Mouse (Mus musculus): ENCODE measurements around the gene Slco2a1. TPM values are rescaled to one million over a fixed set of nuclear protein-coding genes. Genes with fewer than 3 reads are reported as not detected.

Gene Slco2a1
- polyA plus RNA-seq, 1 experiment = 2.4 TPM

- Histone ChIP-seq H3K27ac (ENCODE audit: control insufficient read depth, insufficient read depth, low read depth, low read length) (no peak overlapping the region), H3K4me1 (ENCODE audit: control insufficient read depth, insufficient read depth, low read length) (no peaks in the 10 kb centered on the region)
Observed at GRCm38 (mm10) chr9:103118651-103119275, 130.3 kb downstream of the Slco2a1 start.

GRCm38 (mm10) chr9:103119781-103120180, 131.3 kb downstream of the Slco2a1 start:
- H3K4me1 ChIP-seq (ENCODE audit: control insufficient read depth, insufficient read depth, low read length) = no peaks in the 10 kb centered on the region
- no peaks in the 10 kb centered on the region for H3K36me3 ChIP-seq (ENCODE audit: control insufficient read depth, insufficient read depth, low read length)
- no peak overlapping the region for H3K4me3 ChIP-seq (ENCODE audit: control insufficient read depth, low read depth, low read length)
- no peaks in the 10 kb centered on the region for H3K27me3 ChIP-seq (ENCODE audit: control insufficient read depth, insufficient read depth, low read length)
- H3K27ac ChIP-seq (ENCODE audit: control insufficient read depth, insufficient read depth, low read depth, low read length) = no peak overlapping the region
- TF ChIP-seq CTCF (IDR thresholded peaks at IDR 0.05; ENCODE audit: control insufficient read depth, insufficient read depth, insufficient replicate concordance, low read depth, low read length) (no peak), POLR2A (IDR thresholded peaks at IDR 0.05; ENCODE audit: control insufficient read depth, low read depth, low read length) (no peak)

More at GRCm38 (mm10) chr9:103118651-103119275, 130.3 kb downstream of the Slco2a1 start:
- Histone ChIP-seq H3K27me3 (ENCODE audit: control insufficient read depth, insufficient read depth, low read length) (no peaks in the 10 kb centered on the region), H3K36me3 (ENCODE audit: control insufficient read depth, insufficient read depth, low read length) (no peaks in the 10 kb centered on the region), H3K4me3 (ENCODE audit: control insufficient read depth, low read depth, low read length) (no peak overlapping the region)
- no peak for TF ChIP-seq POLR2A (IDR thresholded peaks at IDR 0.05; ENCODE audit: control insufficient read depth, low read depth, low read length)
- TF ChIP-seq CTCF (IDR thresholded peaks at IDR 0.05; ENCODE audit: control insufficient read depth, insufficient read depth, insufficient replicate concordance, low read depth, low read length) = no peak

GRCm38 (mm10) chr9:103120231-103120630, 131.7 kb downstream of the Slco2a1 start:
- Histone ChIP-seq H3K27me3 (ENCODE audit: control insufficient read depth, insufficient read depth, low read length) (no peaks in the 10 kb centered on the region), H3K36me3 (ENCODE audit: control insufficient read depth, insufficient read depth, low read length) (no peaks in the 10 kb centered on the region), H3K4me1 (ENCODE audit: control insufficient read depth, insufficient read depth, low read length) (no peaks in the 10 kb centered on the region), H3K4me3 (ENCODE audit: control insufficient read depth, low read depth, low read length) (no peak overlapping the region), H3K27ac (ENCODE audit: control insufficient read depth, insufficient read depth, low read depth, low read length) (no peak overlapping the region)
- TF ChIP-seq CTCF (IDR thresholded peaks at IDR 0.05; ENCODE audit: control insufficient read depth, insufficient read depth, insufficient replicate concordance, low read depth, low read length) (no peak), POLR2A (IDR thresholded peaks at IDR 0.05; ENCODE audit: control insufficient read depth, low read depth, low read length) (no peak)

- no peak overlapping the region for H3K4me3 ChIP-seq (ENCODE audit: control insufficient read depth, low read depth, low read length)
- no peak overlapping the region for H3K27ac ChIP-seq (ENCODE audit: control insufficient read depth, insufficient read depth, low read depth, low read length)
- TF ChIP-seq POLR2A (IDR thresholded peaks at IDR 0.05; ENCODE audit: control insufficient read depth, low read depth, low read length) (no peak), CTCF (IDR thresholded peaks at IDR 0.05; ENCODE audit: control insufficient read depth, insufficient read depth, insufficient replicate concordance, low read depth, low read length) (no peak)
- no peaks in the 10 kb centered on the region for H3K27me3 ChIP-seq (ENCODE audit: control insufficient read depth, insufficient read depth, low read length)
- no peaks in the 10 kb centered on the region for H3K36me3 ChIP-seq (ENCODE audit: control insufficient read depth, insufficient read depth, low read length)
- H3K4me1 ChIP-seq (ENCODE audit: control insufficient read depth, insufficient read depth, low read length) = no peaks in the 10 kb centered on the region
Observed at GRCm38 (mm10) chr9:103121546-103121945, 133.0 kb downstream of the Slco2a1 start.

GRCm38 (mm10) chr9:103124746-103125145, 136.2 kb downstream of the Slco2a1 start:
- no peak for TF ChIP-seq CTCF (IDR thresholded peaks at IDR 0.05; ENCODE audit: control insufficient read depth, insufficient read depth, insufficient replicate concordance, low read depth, low read length)
- no peaks in the 10 kb centered on the region for H3K36me3 ChIP-seq (ENCODE audit: control insufficient read depth, insufficient read depth, low read length)
- no peak overlapping the region for H3K27ac ChIP-seq (ENCODE audit: control insufficient read depth, insufficient read depth, low read depth, low read length)
- no peak overlapping the region for H3K4me3 ChIP-seq (ENCODE audit: control insufficient read depth, low read depth, low read length)
- H3K4me1 ChIP-seq (ENCODE audit: control insufficient read depth, insufficient read depth, low read length) = no peaks in the 10 kb centered on the region
- no peaks in the 10 kb centered on the region for H3K27me3 ChIP-seq (ENCODE audit: control insufficient read depth, insufficient read depth, low read length)

GRCm38 (mm10) chr9:103133493-103134124, 145.1 kb downstream of the Slco2a1 start:
- H3K36me3 ChIP-seq (ENCODE audit: control insufficient read depth, insufficient read depth, low read length) = no peaks in the 10 kb centered on the region
- no peak overlapping the region for H3K27ac ChIP-seq (ENCODE audit: control insufficient read depth, insufficient read depth, low read depth, low read length)
- H3K4me1 ChIP-seq (ENCODE audit: control insufficient read depth, insufficient read depth, low read length) = no peaks in the 10 kb centered on the region
- TF ChIP-seq POLR2A (IDR thresholded peaks at IDR 0.05; ENCODE audit: control insufficient read depth, low read depth, low read length) (no peak), CTCF (IDR thresholded peaks at IDR 0.05; ENCODE audit: control insufficient read depth, insufficient read depth, insufficient replicate concordance, low read depth, low read length) (no peak)
- no peaks in the 10 kb centered on the region for H3K27me3 ChIP-seq (ENCODE audit: control insufficient read depth, insufficient read depth, low read length)
- no peak overlapping the region for H3K4me3 ChIP-seq (ENCODE audit: control insufficient read depth, low read depth, low read length)

GRCm38 (mm10) chr9:103134450-103135030, 146.0 kb downstream of the Slco2a1 start:
- no peaks in the 10 kb centered on the region for H3K27me3 ChIP-seq (ENCODE audit: control insufficient read depth, insufficient read depth, low read length)
- no peak overlapping the region for H3K4me3 ChIP-seq (ENCODE audit: control insufficient read depth, low read depth, low read length)
- no peak for TF ChIP-seq CTCF (IDR thresholded peaks at IDR 0.05; ENCODE audit: control insufficient read depth, insufficient read depth, insufficient replicate concordance, low read depth, low read length)
- TF ChIP-seq POLR2A (IDR thresholded peaks at IDR 0.05; ENCODE audit: control insufficient read depth, low read depth, low read length) = no peak
- no peaks in the 10 kb centered on the region for H3K4me1 ChIP-seq (ENCODE audit: control insufficient read depth, insufficient read depth, low read length)
- H3K27ac ChIP-seq (ENCODE audit: control insufficient read depth, insufficient read depth, low read depth, low read length) = no peak overlapping the region
- H3K36me3 ChIP-seq (ENCODE audit: control insufficient read depth, insufficient read depth, low read length) = no peaks in the 10 kb centered on the region
